8 mouse cellular contexts compared by ENCODE assay signal in the genomic region with DNA sequence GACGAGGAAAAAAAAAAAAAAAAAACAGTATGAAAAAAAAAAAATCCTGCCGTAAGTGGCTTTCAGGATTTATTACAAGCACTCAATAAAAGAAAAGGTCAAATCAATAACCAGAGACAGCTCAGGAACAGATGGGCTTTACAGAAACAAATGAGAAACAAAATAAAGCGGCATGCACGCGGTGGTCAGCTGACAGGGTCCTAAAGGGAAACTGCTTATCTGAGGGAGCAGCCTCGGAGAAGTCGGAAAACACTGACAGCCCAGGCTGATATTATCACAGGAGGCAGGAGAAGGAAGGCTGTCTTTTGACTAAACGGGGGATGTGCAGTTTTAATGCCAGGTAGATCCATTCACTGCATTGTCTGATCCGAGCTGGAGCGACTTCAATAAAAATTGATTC.
A peak's percentile ranks its signal among the peaks of the same experiment; 100 is the strongest.
DNase-seq lines count a peak whose midpoint lies in the region; ATAC-seq and TF ChIP-seq lines count a peak whose summit lies in the region.

No protein-coding gene starts in this region.

- peak; percentile 24 for DNase-seq in adrenal gland, postnatal 14 days
- no peak for DNase-seq in adrenal gland, postnatal 4 days (ENCODE audit: low spot score in 2 of 2)
- no peak for DNase-seq in lung, postnatal 4 days
- no peak for DNase-seq in stomach, postnatal 0 days (ENCODE audit: low spot score)
- no peak for DNase-seq in cerebellum, adult 11-12 months
- no peak for DNase-seq in spleen, adult 18-20 months

- no peak for ATAC-seq in lung, embryonic 15.5 days (ENCODE audit: borderline replicate concordance, extremely low read depth, low FRiP score, low TSS enrichment)
- no peak for ATAC-seq in liver, embryonic 15.5 days (ENCODE audit: insufficient read depth)
- ATAC-seq in stomach, postnatal 0 days (ENCODE audit: low FRiP score, low TSS enrichment), result no peak

- H3K4me1 ChIP-seq in lung, embryonic 15.5 days, result 0 out of 2 replicates have a peak, but pooled peaks cover 4% of the 10 kb centered on the region
- H3K4me1 ChIP-seq in liver, embryonic 15.5 days (replicated peaks), result no peaks in the 10 kb centered on the region
- H3K4me1 ChIP-seq in stomach, postnatal 0 days (replicated peaks; ENCODE audit: control insufficient read depth, insufficient read depth), result no peaks in the 10 kb centered on the region

- H3K4me3 ChIP-seq in lung, embryonic 15.5 days, result peak overlapping the region; percentile 24
- no peak overlapping the region for H3K4me3 ChIP-seq in liver, embryonic 15.5 days (replicated peaks)
- peak overlapping the region; percentile 22 for H3K4me3 ChIP-seq in stomach, postnatal 0 days (ENCODE audit: low read depth, low read length)

- H3K9ac ChIP-seq in lung, embryonic 15.5 days, result no peak overlapping the region
- H3K9ac ChIP-seq in liver, embryonic 15.5 days, result no peak overlapping the region
- 0 out of 2 replicates have a peak overlapping the region, but pooled peaks have one; percentile 8 for H3K9ac ChIP-seq in stomach, postnatal 0 days (ENCODE audit: low read length)

- peaks cover 25% of the 10 kb centered on the region for H3K36me3 ChIP-seq in lung, embryonic 15.5 days
- peaks cover 12% of the 10 kb centered on the region; the same call in 1 of the 2 replicates for H3K36me3 ChIP-seq in liver, embryonic 15.5 days (replicated peaks)
- peaks cover 13% of the 10 kb centered on the region for H3K36me3 ChIP-seq in stomach, postnatal 0 days (ENCODE audit: control insufficient read depth, insufficient read depth, low read length)

- H3K27ac ChIP-seq in lung, embryonic 15.5 days, result no peak overlapping the region
- no peak overlapping the region for H3K27ac ChIP-seq in liver, embryonic 15.5 days (replicated peaks)
- H3K27ac ChIP-seq in stomach, postnatal 0 days (replicated peaks), result no peak overlapping the region

- TF ChIP-seq CTCF in stomach, postnatal 0 days (IDR thresholded peaks at IDR 0.05; ENCODE audit: low read depth), result no peak

- H3K4me2 ChIP-seq in lung, embryonic 15.5 days, result peak overlapping the region; percentile 43
- H3K4me2 ChIP-seq in liver, embryonic 15.5 days, result peak overlapping the region; percentile 32
- peak overlapping the region; percentile 42 for H3K4me2 ChIP-seq in stomach, postnatal 0 days (replicated peaks; ENCODE audit: low read depth)

- H3K9me3 ChIP-seq in lung, embryonic 15.5 days, result no peaks in the 10 kb centered on the region
- no peaks in the 10 kb centered on the region for H3K9me3 ChIP-seq in liver, embryonic 15.5 days (replicated peaks)
- no peaks in the 10 kb centered on the region for H3K9me3 ChIP-seq in stomach, postnatal 0 days (ENCODE audit: control insufficient read depth, low read length)

- 32% methylated on average over 10 of the region's 10 CpGs for WGBS in lung, embryonic 15.5 days
- 12% methylated on average over 10 of the region's 10 CpGs for WGBS in liver, embryonic 15.5 days (ENCODE audit: insufficient replicate concordance)
- 34% methylated on average over 10 of the region's 10 CpGs for WGBS in stomach, postnatal 0 days

- no peak for TF ChIP-seq EP300 in stomach, postnatal 0 days (optimal IDR thresholded peaks at IDR 0.05)

- H3K27me3 ChIP-seq in lung, embryonic 15.5 days, result no peaks in the 10 kb centered on the region
- no peaks in the 10 kb centered on the region for H3K27me3 ChIP-seq in liver, embryonic 15.5 days
- H3K27me3 ChIP-seq in stomach, postnatal 0 days (ENCODE audit: control insufficient read depth, insufficient read depth, low read length), result no peaks in the 10 kb centered on the region
